Mouse (Mus musculus) CH12.LX (cell line): ENCODE measurements around the gene Pknox2. TPM values are rescaled to one million over a fixed set of nuclear protein-coding genes. Genes with fewer than 3 reads are reported as not detected.

Experiments used
- DNase-seq: peaks from one replicate; pipeline ENCODE4 v3.0.0-alpha.2; 2013; ENCODE audit errors: extremely low read depth
- H3K27ac ChIP-seq: 2 replicates; pipeline ENCODE4 v1.5.1; 2012; ENCODE audit warnings: low read depth, mild to moderate bottlenecking, control low read depth, moderate library complexity; ENCODE audit not compliant: insufficient read depth
- H3K27me3 ChIP-seq: replicated peaks from 2 replicates; pipeline ENCODE3; 2012; ENCODE audit warnings: inconsistent platforms
- H3K36me3 ChIP-seq, 2 experiments: replicated peaks in 1 of 2; 2 replicates each; pipeline versions ENCODE3 to v1.6.1; 2012; ENCODE audit warnings: inconsistent platforms in 1 of 2, low read length in 1 of 2, mild to moderate bottlenecking in 1 of 2, mixed read lengths in 1 of 2, moderate library complexity in 1 of 2; ENCODE audit not compliant: control insufficient read depth in 1 of 2, insufficient read depth in 1 of 2
- H3K4me1 ChIP-seq, 2 experiments: 2 replicates each; pipeline ENCODE4 v1.6.1; 2012; ENCODE audit warnings: inconsistent platforms in 1 of 2, moderate library complexity in 1 of 2; ENCODE audit not compliant: insufficient read depth in 2 of 2, control insufficient read depth in 1 of 2
- H3K4me2 ChIP-seq: 2 replicates; pipeline ENCODE4 v1.6.1; 2012; ENCODE audit warnings: low read depth, mild to moderate bottlenecking, control low read depth; ENCODE audit not compliant: poor library complexity, insufficient read depth, severe bottlenecking
- H3K4me3 ChIP-seq, 3 experiments: fragments of 150-350 bp in 1 of 3; sonication (generic) in 1 of 3; replicated peaks in 1 of 3; 2 replicates each; pipeline versions ENCODE3 to v1.5.1; 2011 to 2012; ENCODE audit warnings: low read depth in 2 of 3, low read length in 2 of 3, mild to moderate bottlenecking in 2 of 3, moderate library complexity in 2 of 3, control low read depth in 1 of 3, improper control_type of control experiment in 1 of 3, inconsistent platforms in 1 of 3, mixed read lengths in 1 of 3; ENCODE audit not compliant: poor library complexity in 1 of 3
- H3K79me2 ChIP-seq: replicated peaks from 2 replicates; pipeline ENCODE4 v1.6.1; 2012; ENCODE audit warnings: mild to moderate bottlenecking, moderate library complexity; ENCODE audit not compliant: control insufficient read depth, poor library complexity, insufficient read depth, severe bottlenecking; ENCODE audit errors: extremely low read depth
- H3K9ac ChIP-seq: 2 replicates; pipeline ENCODE4 v1.6.1; 2012; ENCODE audit warnings: low read depth, mild to moderate bottlenecking, control low read depth, moderate library complexity; ENCODE audit not compliant: insufficient read depth
- H3K9me3 ChIP-seq: replicated peaks from 2 replicates; pipeline ENCODE3; 2012; ENCODE audit warnings: low read length, inconsistent platforms, mixed read lengths
- BHLHE40 ChIP-seq: IDR thresholded peaks from 2 replicates; pipeline ENCODE4 v1.6.1; 2011; ENCODE audit warnings: mild to moderate bottlenecking, low read depth, low read length, improper control_type of control experiment
- CHD1 ChIP-seq: IDR thresholded peaks from 2 replicates; pipeline ENCODE4 v1.6.1; 2012; ENCODE audit warnings: low read depth, low read length, improper control_type of control experiment, inconsistent platforms
- CTCF ChIP-seq, 2 experiments: IDR thresholded peaks in 1 of 2; conservative IDR thresholded peaks in 1 of 2; 2 replicates each; pipeline ENCODE4 v1.5.1; 2011 to 2012; ENCODE audit warnings: low read depth in 2 of 2, low read length in 2 of 2, improper control_type of control experiment in 1 of 2, inconsistent platforms in 1 of 2, mild to moderate bottlenecking in 1 of 2, moderate library complexity in 1 of 2
- ELF1 ChIP-seq: IDR thresholded peaks from 2 replicates; pipeline ENCODE4 v1.6.1; 2014; ENCODE audit warnings: low read depth, mild to moderate bottlenecking, inconsistent platforms, low read length, improper control_type of control experiment
- EP300 ChIP-seq: IDR thresholded peaks from 2 replicates; pipeline ENCODE4 v1.6.1; 2011; ENCODE audit warnings: low read length, improper control_type of control experiment
- ETS1 ChIP-seq: conservative IDR thresholded peaks from 2 replicates; pipeline ENCODE4 v1.6.1; 2012; ENCODE audit warnings: low read depth, mild to moderate bottlenecking, inconsistent platforms, low read length, improper control_type of control experiment, moderate library complexity
- HCFC1 ChIP-seq: IDR thresholded peaks from 2 replicates; pipeline ENCODE4 v1.6.1; 2012; ENCODE audit warnings: low read depth, mild to moderate bottlenecking, inconsistent platforms, low read length, improper control_type of control experiment
- JUN ChIP-seq: IDR thresholded peaks from 2 replicates; pipeline ENCODE4 v1.6.1; 2011; ENCODE audit warnings: low read depth, mild to moderate bottlenecking, low read length, improper control_type of control experiment, moderate library complexity; ENCODE audit not compliant: insufficient read depth
- JUND ChIP-seq: conservative IDR thresholded peaks from 2 replicates; pipeline ENCODE4 v1.6.1; 2011; ENCODE audit warnings: low read depth, low read length, improper control_type of control experiment
- KAT2A ChIP-seq: IDR thresholded peaks from 2 replicates; pipeline ENCODE4 v1.6.1; 2012; ENCODE audit warnings: low read length, improper control_type of control experiment, inconsistent platforms; ENCODE audit not compliant: insufficient replicate concordance
- MEF2A ChIP-seq: IDR thresholded peaks from 2 replicates; pipeline ENCODE4 v1.6.1; 2014; ENCODE audit warnings: low read depth, mild to moderate bottlenecking, inconsistent platforms, low read length, improper control_type of control experiment, borderline replicate concordance
- NELFE ChIP-seq: IDR thresholded peaks from 2 replicates; pipeline ENCODE4 v1.6.1; 2011; ENCODE audit warnings: low read depth, low read length, improper control_type of control experiment
- NRF1 ChIP-seq: IDR thresholded peaks from 2 replicates; pipeline ENCODE4 v1.6.1; 2014; ENCODE audit warnings: low read depth, mild to moderate bottlenecking, inconsistent platforms, low read length, improper control_type of control experiment, moderate library complexity
- POLR2A ChIP-seq: IDR thresholded peaks from 2 replicates; pipeline ENCODE4 v1.6.1; 2011; ENCODE audit warnings: low read depth, mild to moderate bottlenecking, improper control_type of control experiment, low read length
- POLR2AphosphoS2 ChIP-seq: IDR thresholded peaks from 2 replicates; pipeline ENCODE4 v1.6.1; 2011; ENCODE audit warnings: low read depth, low read length, improper control_type of control experiment
- RAD21 ChIP-seq: IDR thresholded peaks from 2 replicates; pipeline ENCODE4 v1.6.1; 2011; ENCODE audit warnings: low read depth, mild to moderate bottlenecking, low read length, improper control_type of control experiment, moderate library complexity
- RCOR1 ChIP-seq: conservative IDR thresholded peaks from 2 replicates; pipeline ENCODE4 v1.6.1; 2012; ENCODE audit warnings: low read depth, mild to moderate bottlenecking, inconsistent platforms, low read length, improper control_type of control experiment
- TCF12 ChIP-seq: IDR thresholded peaks from 2 replicates; pipeline ENCODE4 v1.6.1; 2014; ENCODE audit warnings: low read depth, mild to moderate bottlenecking, inconsistent platforms, low read length, improper control_type of control experiment
- UBTF ChIP-seq: IDR thresholded peaks from 2 replicates; pipeline ENCODE4 v1.6.1; 2012; ENCODE audit warnings: low read depth, mild to moderate bottlenecking, inconsistent platforms, low read length, improper control_type of control experiment, moderate library complexity
- USF1 ChIP-seq: IDR thresholded peaks from 2 replicates; pipeline ENCODE4 v1.6.1; 2014; ENCODE audit warnings: low read depth, mild to moderate bottlenecking, inconsistent platforms, low read length, improper control_type of control experiment
- USF2 ChIP-seq: conservative IDR thresholded peaks from 2 replicates; pipeline ENCODE4 v1.6.1; 2011; ENCODE audit warnings: low read depth, low read length, improper control_type of control experiment
- ZC3H11A ChIP-seq: IDR thresholded peaks from 2 replicates; pipeline ENCODE4 v1.6.1; 2012; ENCODE audit warnings: low read depth, mild to moderate bottlenecking, inconsistent platforms, low read length, improper control_type of control experiment
- ZNF384 ChIP-seq: IDR thresholded peaks from 2 replicates; pipeline ENCODE4 v1.6.1; 2012; ENCODE audit warnings: low read depth, low read length, improper control_type of control experiment, inconsistent platforms
- dilution Hi-C: fragments of 300-500 bp; cut with MboI; formaldehyde crosslinking; loops from 2 replicates; pipeline ENCODE4 v1.14.3; 2020; ENCODE audit warnings: low sequenced_read_pairs; ENCODE audit not compliant: extremely low pct_unique_long_range_greater_than_20kb, extremely low pct_ligation_motif_present
- in situ Hi-C: fragments of 300-500 bp; cut with MboI; formaldehyde crosslinking; loops from 3 replicates; pipeline ENCODE4 v1.14.3; 2019; ENCODE audit warnings: low sequenced_read_pairs, low pct_ligation_motif_present, low pct_unique_long_range_greater_than_20kb, mixed read lengths
- polyA plus RNA-seq: library from polyadenylated mRNA; unstranded; fragments of >175 nt; gene quantifications from 2 replicates; pipeline ENCODE4 v1.2.1, GENCODE M21; 2012; ENCODE audit warnings: low read depth; ENCODE audit not compliant: insufficient read length
- total RNA-seq, 2 experiments: library from RNA; depleted of rRNA; stranded (reverse); fragments of 300-350 nt in 1 of 2; fragments of >200 nt in 1 of 2; gene quantifications; 2 replicates each; pipeline ENCODE4 v1.2.3; 2012 to 2014

The Pknox2 gene
- total and polyA plus RNA-seq, 3 experiments, result 0.08 to 0.11 TPM; not detected in 1

DNA sequence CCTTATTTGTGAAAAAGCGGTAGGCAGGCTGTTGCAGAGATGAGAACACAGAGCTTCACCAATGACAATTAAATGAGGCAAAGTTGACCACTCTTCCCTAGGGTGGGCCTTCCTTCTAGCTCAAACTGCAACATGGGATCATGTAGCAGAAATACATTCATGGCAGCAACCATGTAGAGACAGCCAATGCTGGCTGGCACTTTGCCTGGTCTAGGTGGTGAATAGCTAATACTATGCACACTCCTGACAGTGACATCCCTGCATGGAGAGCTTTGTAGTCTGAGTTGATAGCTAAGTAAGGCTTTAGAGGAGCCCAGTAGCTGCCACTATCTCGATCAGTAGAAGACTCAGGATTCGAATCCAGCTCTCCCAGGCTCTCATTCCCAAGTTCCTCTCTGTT, 48.6 kb downstream of the Pknox2 start:
- Histone ChIP-seq H3K9me3 (no peaks in the 10 kb centered on the region), H3K27ac (no peak overlapping the region), H3K27me3 (peaks cover 10% of the 10 kb centered on the region), H3K4me2 (no peak overlapping the region), H3K36me3 (no peaks in the 10 kb centered on the region), H3K9ac (no peak overlapping the region), H3K4me1 (peaks cover 0 to 5% of the 10 kb centered on the region in 2 experiments; a peak in 2 of 4 replicates), H3K79me2 (no peaks in the 10 kb centered on the region), H3K4me3 (no peak overlapping the region)
- TF ChIP-seq POLR2A, result no peak
- TF ChIP-seq ZC3H11A, result no peak
- TF ChIP-seq MEF2A, result no peak
- TF ChIP-seq USF1, result no peak
- TF ChIP-seq NELFE, result no peak
- no peak for TF ChIP-seq RCOR1
- no peak for TF ChIP-seq CTCF (conservative IDR thresholded peaks at IDR 0.05 in 1 of 2, IDR thresholded peaks at IDR 0.05 in 1 of 2; ENCODE audit: low read depth in 2 of 2, low read length in 2 of 2)
- no peak for TF ChIP-seq ETS1
- TF ChIP-seq USF2, result no peak
- no peak for TF ChIP-seq BHLHE40
- no peak for TF ChIP-seq POLR2AphosphoS2
- no peak for TF ChIP-seq JUND
- TF ChIP-seq EP300, result no peak
- TF ChIP-seq RAD21, result no peak
- no peak for TF ChIP-seq HCFC1
- TF ChIP-seq KAT2A, result no peak
- no peak for DNase-seq
- dilution Hi-C loops (no loop called here), in situ Hi-C loops (no loop called here)

DNA sequence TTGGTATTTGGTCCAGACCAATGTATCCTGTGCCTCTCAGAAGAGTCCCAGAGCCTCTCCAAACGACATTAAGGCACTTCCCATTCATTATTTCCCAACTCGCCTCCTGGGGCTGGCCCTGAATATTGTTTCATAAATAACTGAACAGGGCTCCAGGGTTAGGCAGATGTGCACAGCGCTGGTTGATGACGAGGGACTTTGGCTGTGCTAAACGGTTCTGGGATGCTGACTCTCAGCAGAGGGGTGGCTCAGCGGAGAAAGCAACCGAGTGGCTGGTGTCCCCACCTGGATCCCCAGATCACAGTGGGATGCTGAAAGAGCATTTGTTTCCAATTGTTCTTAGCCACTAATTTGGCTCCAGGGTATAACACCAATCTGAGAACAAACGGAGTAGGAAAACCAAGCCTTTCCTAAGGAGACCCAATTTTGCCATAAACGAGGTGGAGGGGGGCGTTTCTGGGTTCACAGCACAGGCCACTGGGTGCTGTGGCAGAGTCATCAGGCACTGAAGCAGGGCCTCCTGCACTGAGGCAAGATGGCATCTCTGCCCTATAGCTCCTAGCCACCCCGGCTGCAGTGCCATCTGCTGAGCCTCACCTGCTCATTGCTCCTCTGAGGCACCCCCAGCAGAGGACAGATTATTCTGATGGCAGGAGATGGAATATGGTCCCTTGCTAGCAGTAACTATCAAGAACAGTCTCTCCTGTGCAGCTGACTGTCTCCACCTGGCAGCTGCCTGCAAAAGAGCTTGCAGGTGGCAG, 52.8 kb downstream of the Pknox2 start:
- H3K36me3 ChIP-seq, result no peaks in the 10 kb centered on the region
- no peak for DNase-seq
- dilution Hi-C loops, result no loop called here
- H3K4me2 ChIP-seq, result no peak overlapping the region
- peaks cover 20% of the 10 kb centered on the region for H3K27me3 ChIP-seq
- H3K4me3 ChIP-seq, result no peak overlapping the region
- no peak overlapping the region for H3K9ac ChIP-seq
- in situ Hi-C loops, result no loop called here
- H3K9me3 ChIP-seq, result no peaks in the 10 kb centered on the region
- no peak overlapping the region for H3K27ac ChIP-seq
- TF ChIP-seq HCFC1 (no peak), NRF1 (no peak), TCF12 (no peak), ZNF384 (no peak), CHD1 (no peak), JUN (no peak), UBTF (no peak), ELF1 (no peak)
- TF ChIP-seq, all 38 proteins: peak for 0
- Histone ChIP-seq H3K4me1 (no peaks in the 10 kb centered on the region), H3K79me2 (no peaks in the 10 kb centered on the region)
